Mouse (Mus musculus) ES-E14 (cell line): ENCODE measurements around the gene Cd55. TPM values are rescaled to one million over a fixed set of nuclear protein-coding genes. Genes with fewer than 3 reads are reported as not detected.

ENCODE experiments used
- DNase-seq: peaks from one replicate; pipeline ENCODE4 v3.0.0-alpha.2; 2013; ENCODE audit warnings: low read depth, low spot score
- H3K27ac ChIP-seq: 2 replicates; pipeline ENCODE4 v1.5.1; 2012; ENCODE audit warnings: low read depth, mild to moderate bottlenecking, low read length, moderate library complexity, mixed read lengths; ENCODE audit not compliant: poor library complexity, insufficient read depth, severe bottlenecking
- H3K36me3 ChIP-seq: 2 replicates; pipeline ENCODE4 v1.6.1; 2012; ENCODE audit warnings: mild to moderate bottlenecking, low read length, moderate library complexity, mixed read lengths; ENCODE audit not compliant: control insufficient read depth, poor library complexity, insufficient read depth, severe bottlenecking
- H3K4me1 ChIP-seq, 2 experiments: fragments of 150-350 bp in 1 of 2; sonication (generic) in 1 of 2; 2 replicates each; pipeline ENCODE4 v1.6.1; 2012; ENCODE audit warnings: low read length in 2 of 2, mild to moderate bottlenecking in 1 of 2, mixed read lengths in 1 of 2; ENCODE audit not compliant: control insufficient read depth in 2 of 2, insufficient read depth in 2 of 2, poor library complexity in 1 of 2
- H3K4me3 ChIP-seq, 2 experiments: fragments of 150-350 bp in 1 of 2; sonication (generic) in 1 of 2; 2 replicates each; pipeline ENCODE4 v1.5.1; 2012; ENCODE audit warnings: low read length in 2 of 2, low read depth in 1 of 2, mild to moderate bottlenecking in 1 of 2, mixed read lengths in 1 of 2; ENCODE audit not compliant: insufficient read depth in 1 of 2, poor library complexity in 1 of 2, severe bottlenecking in 1 of 2
- H3K9ac ChIP-seq: 2 replicates; pipeline ENCODE4 v1.6.1; 2012; ENCODE audit warnings: low read depth, mild to moderate bottlenecking, low read length, mixed read lengths; ENCODE audit not compliant: poor library complexity, insufficient read depth, severe bottlenecking
- H3K9me3 ChIP-seq: fragments of 150-350 bp; sonication (generic); 2 replicates; pipeline ENCODE4 v1.6.1; 2012; ENCODE audit warnings: low read depth, mild to moderate bottlenecking, low read length; ENCODE audit not compliant: control insufficient read depth, insufficient read depth
- CHD2 ChIP-seq: IDR thresholded peaks from 2 replicates; pipeline ENCODE4 v1.6.1; 2014; ENCODE audit warnings: mild to moderate bottlenecking, low read depth, low read length, inconsistent platforms
- HCFC1 ChIP-seq: IDR thresholded peaks from 2 replicates; pipeline ENCODE4 v1.6.1; 2012; ENCODE audit warnings: low read length, inconsistent platforms, borderline replicate concordance; ENCODE audit not compliant: insufficient read depth
- MAFK ChIP-seq: IDR thresholded peaks from 2 replicates; pipeline ENCODE4 v1.6.1; 2014; ENCODE audit warnings: mild to moderate bottlenecking, low read depth, low read length, inconsistent platforms; ENCODE audit not compliant: insufficient read depth
- ZC3H11A ChIP-seq: IDR thresholded peaks from 2 replicates; pipeline ENCODE4 v1.6.1; 2012; ENCODE audit warnings: low read depth, mild to moderate bottlenecking, inconsistent platforms, low read length, borderline replicate concordance
- ZNF384 ChIP-seq: IDR thresholded peaks from 2 replicates; pipeline ENCODE4 v1.6.1; 2012; ENCODE audit warnings: low read depth, low read length, inconsistent platforms
- in situ Hi-C, 2 experiments: fragments of 600-800 bp; cut with MboI; formaldehyde crosslinking; loops; one replicate each; pipeline ENCODE4 v1.15.1; 2025; ENCODE audit warnings: low sequenced_read_pairs in 2 of 2, inconsistent platforms in 1 of 2; ENCODE audit not compliant: unreplicated experiment in 2 of 2
- total RNA-seq: library from RNA; depleted of rRNA; stranded (reverse); fragments of 300-350 nt; gene quantifications from 2 replicates; pipeline ENCODE4 v1.2.3, GENCODE M21; 2012

Cd55 gene
- total RNA-seq, 1 experiment, result 11.2 TPM

GRCm38 (mm10) chr1:130485828-130486620, 23.5 kb upstream of the Cd55 start:
- DNase-seq, result no peak
- Histone ChIP-seq H3K9ac (no peak overlapping the region), H3K4me3 (no peak overlapping the region), H3K27ac (no peak overlapping the region), H3K36me3 (no peaks in the 10 kb centered on the region), H3K9me3 (no peaks in the 10 kb centered on the region), H3K4me1 (no peaks in the 10 kb centered on the region)
- in situ Hi-C loops, result no loop called here
- TF ChIP-seq ZC3H11A, result no peak
- no peak for TF ChIP-seq CHD2
- no peak for TF ChIP-seq ZNF384
- TF ChIP-seq HCFC1, result no peak
- no peak for TF ChIP-seq MAFK

GRCm38 (mm10) chr1:130485376-130485775, 22.8 kb upstream of the Cd55 start:
- no peaks in the 10 kb centered on the region for H3K36me3 ChIP-seq
- in situ Hi-C loops, result no loop called here
- H3K4me3 ChIP-seq, result no peak overlapping the region
- DNase-seq, result no peak
- H3K9me3 ChIP-seq, result no peaks in the 10 kb centered on the region
- TF ChIP-seq ZC3H11A, result no peak
- TF ChIP-seq CHD2, result no peak
- TF ChIP-seq MAFK, result no peak
- TF ChIP-seq ZNF384, result no peak
- no peak for TF ChIP-seq HCFC1
- no peak overlapping the region for H3K9ac ChIP-seq
- H3K27ac ChIP-seq, result no peak overlapping the region
- H3K4me1 ChIP-seq, result no peaks in the 10 kb centered on the region

- no peak overlapping the region for H3K27ac ChIP-seq
- peaks cover 0 to 2% of the 10 kb centered on the region in 2 experiments; a peak in 1 of 4 replicates for H3K4me1 ChIP-seq
- no peak overlapping the region for H3K9ac ChIP-seq
- no peak for DNase-seq
- H3K4me3 ChIP-seq, result no peak overlapping the region
- TF ChIP-seq MAFK, result no peak
- no peak for TF ChIP-seq ZNF384
- no peak for TF ChIP-seq ZC3H11A
- in situ Hi-C loops, result no loop called here
- H3K36me3 ChIP-seq, result no peaks in the 10 kb centered on the region
- no peaks in the 10 kb centered on the region for H3K9me3 ChIP-seq
Measured at GRCm38 (mm10) chr1:130474936-130475335, 12.4 kb upstream of the Cd55 start.

- H3K4me3 ChIP-seq, result no peak overlapping the region
- TF ChIP-seq ZC3H11A (no peak), ZNF384 (no peak), CHD2 (no peak), HCFC1 (no peak), MAFK (no peak)
- peaks cover 0 to 2% of the 10 kb centered on the region in 2 experiments; a peak in 1 of 4 replicates for H3K4me1 ChIP-seq
- no peaks in the 10 kb centered on the region for H3K36me3 ChIP-seq
- DNase-seq, result no peak
- no peaks in the 10 kb centered on the region for H3K9me3 ChIP-seq
- H3K27ac ChIP-seq, result no peak overlapping the region
- no peak overlapping the region for H3K9ac ChIP-seq
- in situ Hi-C loops, result no loop called here
Measured at GRCm38 (mm10) chr1:130474226-130474625, 11.7 kb upstream of the Cd55 start.

- H3K27ac ChIP-seq, result no peak overlapping the region
- no peak overlapping the region for H3K9ac ChIP-seq
- no peak for TF ChIP-seq MAFK
- TF ChIP-seq HCFC1, result no peak
- peak; percentile 56; the same call in 1 of the 2 replicates for TF ChIP-seq ZNF384
- no peak for TF ChIP-seq ZC3H11A
- no peaks in the 10 kb centered on the region for H3K9me3 ChIP-seq
- in situ Hi-C loops, result no loop called here
- H3K36me3 ChIP-seq, result no peaks in the 10 kb centered on the region
- DNase-seq, result no peak
- H3K4me3 ChIP-seq, result no peak overlapping the region
- H3K4me1 ChIP-seq, result peaks cover 0 to 5% of the 10 kb centered on the region in 2 experiments; a peak in 2 of 4 replicates
Measured at GRCm38 (mm10) chr1:130470074-130470473, 7.5 kb upstream of the Cd55 start.
